Mouse (Mus musculus) ES-E14 (cell line): ENCODE data around the gene Rreb1.

Experiments
- CHD2 ChIP-seq: IDR thresholded peaks from 2 replicates; pipeline ENCODE4 v1.6.1; 2014; ENCODE audit warnings: mild to moderate bottlenecking, low read depth, low read length, inconsistent platforms
- HCFC1 ChIP-seq: IDR thresholded peaks from 2 replicates; pipeline ENCODE4 v1.6.1; 2012; ENCODE audit warnings: low read length, inconsistent platforms, borderline replicate concordance; ENCODE audit not compliant: insufficient read depth

DNA sequence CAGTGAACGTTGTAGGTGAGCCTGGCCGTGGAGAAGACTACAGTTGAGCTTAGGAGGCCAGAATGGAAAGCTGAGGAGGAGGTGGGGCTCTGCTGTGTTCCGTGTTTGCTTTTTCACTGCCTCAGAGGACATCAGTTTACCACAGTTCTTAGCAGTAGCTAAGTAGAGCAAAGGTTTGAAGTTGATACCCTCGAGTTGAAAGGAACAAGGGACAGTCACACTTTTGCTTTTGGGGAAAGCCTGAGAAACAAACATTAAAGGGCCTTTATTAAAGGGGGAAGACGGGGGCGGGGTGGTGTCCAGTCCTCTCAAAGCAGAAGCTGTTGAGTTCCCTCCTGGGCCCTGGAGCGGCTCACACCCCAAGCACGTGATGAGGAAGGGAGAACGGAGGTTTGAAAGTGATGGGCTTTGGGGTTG, 1.1 kb downstream of the Rreb1 start:
- TF ChIP-seq HCFC1 (no peak), CHD2 (no peak)
